Mouse (Mus musculus): ENCODE measurements around the gene Tprn. TPM values are rescaled to one million over a fixed set of nuclear protein-coding genes. Genes with fewer than 3 reads are reported as not detected.

The Tprn gene
- total and polyA plus RNA-seq, 3 experiments = 7.0 to 19.3 (median 13.1) TPM

DNA sequence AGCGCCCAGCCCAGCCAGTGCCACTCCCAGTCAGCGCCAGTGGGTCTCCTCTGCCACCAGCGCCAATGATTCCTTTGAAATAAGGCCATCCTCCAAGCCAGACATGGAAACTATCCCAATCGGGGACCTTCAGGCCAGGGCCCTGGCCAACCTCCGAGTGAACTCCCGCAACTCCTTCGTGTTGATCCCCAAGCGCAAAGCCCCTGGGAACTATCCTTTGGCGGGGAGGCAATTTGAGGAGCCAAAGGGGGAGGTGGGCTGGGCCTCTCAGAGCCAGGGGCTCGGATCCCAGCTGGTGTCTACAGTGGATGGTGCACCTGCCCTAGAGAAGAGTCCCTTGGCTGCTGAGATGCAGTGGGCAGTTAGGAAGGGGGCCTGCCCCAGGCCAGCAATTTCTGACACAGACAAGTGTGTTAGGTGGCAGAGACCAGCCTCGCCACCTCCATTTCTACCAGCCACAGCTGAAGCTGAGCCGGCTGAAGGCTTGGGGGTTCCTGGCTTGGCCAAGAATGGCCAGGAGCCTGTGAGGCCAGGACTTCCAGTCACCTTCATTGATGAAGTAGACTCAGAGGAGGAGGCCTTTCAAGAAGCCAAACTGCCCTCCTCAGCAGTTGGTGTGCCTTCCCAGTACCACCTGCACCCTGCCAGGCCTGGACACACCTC is 1.3 kb downstream of the Tprn start:
- dilution Hi-C loops (cut with MboI; ENCODE audit: extremely low pct_ligation_motif_present, extremely low pct_unique_long_range_greater_than_20kb, low sequenced_read_pairs) (no loop called here), in situ Hi-C loops (cut with MboI; ENCODE audit: low pct_ligation_motif_present, low pct_unique_long_range_greater_than_20kb, low sequenced_read_pairs) (no loop called here)
- Histone ChIP-seq H3K4me3 (replicated peaks in 1 of 3; ENCODE audit: low read depth in 2 of 3, low read length in 2 of 3, poor library complexity in 1 of 3) (peak overlapping the region; percentile 80 to 86 (median 83)), H3K36me3 (replicated peaks in 1 of 2; ENCODE audit: control insufficient read depth in 1 of 2, insufficient read depth in 1 of 2, low read length in 1 of 2) (peaks cover 0 to 16% of the 10 kb centered on the region in 2 experiments), H3K4me2 (ENCODE audit: insufficient read depth, low read depth, poor library complexity, severe bottlenecking) (peak overlapping the region; percentile 48), H3K9me3 (replicated peaks; ENCODE audit: low read length) (no peaks in the 10 kb centered on the region), H3K79me2 (replicated peaks; ENCODE audit: control insufficient read depth, extremely low read depth, insufficient read depth, poor library complexity, severe bottlenecking) (peaks cover 5% of the 10 kb centered on the region; the same call in 1 of the 2 replicates), H3K9ac (ENCODE audit: insufficient read depth, low read depth) (peak overlapping the region; percentile 72; the same call in 1 of the 2 replicates), H3K27me3 (replicated peaks) (no peaks in the 10 kb centered on the region), H3K27ac (ENCODE audit: insufficient read depth, low read depth) (no peak overlapping the region), H3K4me1 (ENCODE audit: control insufficient read depth in 1 of 2, insufficient read depth in 2 of 2) (peaks cover 23 to 60% of the 10 kb centered on the region in 2 experiments)
- DNase-seq (ENCODE audit: extremely low read depth) = no peak
- TF ChIP-seq BHLHE40 (IDR thresholded peaks at IDR 0.05; ENCODE audit: low read depth, low read length) (no peak), TBP (conservative IDR thresholded peaks at IDR 0.05; ENCODE audit: low read depth, low read length) (no peak), MEF2A (IDR thresholded peaks at IDR 0.05; ENCODE audit: borderline replicate concordance, low read depth, low read length) (no peak), NELFE (IDR thresholded peaks at IDR 0.05; ENCODE audit: low read depth, low read length) (no peak), MAX (IDR thresholded peaks at IDR 0.05; ENCODE audit: low read length) (no peak), CHD1 (IDR thresholded peaks at IDR 0.05; ENCODE audit: low read depth, low read length) (no peak), ELF1 (IDR thresholded peaks at IDR 0.05; ENCODE audit: low read depth, low read length) (no peak), E2F4 (IDR thresholded peaks at IDR 0.05; ENCODE audit: insufficient replicate concordance, low read depth, low read length) (no peak)

DNA sequence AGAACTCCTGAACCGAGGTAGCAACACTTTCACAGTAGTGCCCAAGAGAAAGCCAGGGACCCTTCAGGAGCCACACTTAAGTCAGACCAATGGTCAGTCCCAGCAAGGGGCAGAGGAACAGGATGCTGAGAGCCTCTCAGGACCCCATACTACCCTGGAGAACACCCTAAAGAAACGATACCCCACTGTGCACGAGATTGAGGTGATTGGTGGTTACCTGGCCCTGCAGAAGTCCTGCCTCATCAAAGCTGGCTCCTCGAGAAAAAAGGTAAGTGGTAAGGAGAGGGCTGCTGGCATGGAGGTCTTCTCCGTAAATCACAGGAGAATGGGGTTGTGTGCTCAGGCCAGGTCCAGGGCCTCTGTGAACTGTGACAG is 1.9 kb downstream of the Tprn start:
- H3K4me3 ChIP-seq (replicated peaks in 1 of 3; ENCODE audit: low read depth in 2 of 3, low read length in 2 of 3, poor library complexity in 1 of 3) = peak overlapping the region; percentile 16 to 86 (median 80)
- DNase-seq (ENCODE audit: extremely low read depth) = no peak
- dilution Hi-C loops (cut with MboI; ENCODE audit: extremely low pct_ligation_motif_present, extremely low pct_unique_long_range_greater_than_20kb, low sequenced_read_pairs) = no loop called here

DNA sequence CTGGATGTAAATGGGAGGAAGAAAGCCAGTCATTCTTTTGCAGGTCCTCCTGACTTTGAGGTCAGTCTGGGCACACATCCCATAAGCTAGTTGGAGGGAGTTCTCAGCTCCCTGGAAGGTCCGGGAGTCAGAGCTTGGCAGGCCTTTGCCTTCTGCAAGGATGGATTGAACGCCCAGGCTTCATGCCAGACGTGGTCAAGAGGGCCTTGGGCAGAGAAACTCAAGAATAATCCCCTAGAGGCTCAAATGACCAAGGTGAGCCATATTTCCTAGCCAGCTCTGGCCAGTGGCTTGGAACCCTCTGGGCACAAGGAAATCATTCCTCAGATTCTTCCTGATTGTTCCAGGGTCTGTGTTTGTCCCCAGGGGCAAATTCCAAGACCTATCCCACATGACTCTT is 2.4 kb downstream of the Tprn start:
- no peak for TF ChIP-seq CTCF (conservative IDR thresholded peaks at IDR 0.05 in 1 of 2, IDR thresholded peaks at IDR 0.05 in 1 of 2; ENCODE audit: low read depth in 2 of 2, low read length in 2 of 2)
- no peak for TF ChIP-seq MYC (IDR thresholded peaks at IDR 0.05; ENCODE audit: low read depth, low read length)
- no peak for TF ChIP-seq HCFC1 (IDR thresholded peaks at IDR 0.05; ENCODE audit: low read depth, low read length)
- TF ChIP-seq MAFK (IDR thresholded peaks at IDR 0.05; ENCODE audit: insufficient replicate concordance, low read length) = no peak
- TF ChIP-seq ETS1 (conservative IDR thresholded peaks at IDR 0.05; ENCODE audit: low read depth, low read length) = no peak
- no peak for TF ChIP-seq JUN (IDR thresholded peaks at IDR 0.05; ENCODE audit: insufficient read depth, low read depth, low read length)
- no peak for TF ChIP-seq ZC3H11A (IDR thresholded peaks at IDR 0.05; ENCODE audit: low read depth, low read length)
- no peak for TF ChIP-seq RCOR1 (conservative IDR thresholded peaks at IDR 0.05; ENCODE audit: low read depth, low read length)
- no peak for TF ChIP-seq MEF2A (IDR thresholded peaks at IDR 0.05; ENCODE audit: borderline replicate concordance, low read depth, low read length)
- TF ChIP-seq TCF12 (IDR thresholded peaks at IDR 0.05; ENCODE audit: low read depth, low read length) = no peak
- TF ChIP-seq MXI1 (IDR thresholded peaks at IDR 0.05; ENCODE audit: low read depth, low read length) = no peak
- TF ChIP-seq IRF4 (IDR thresholded peaks at IDR 0.05; ENCODE audit: low read depth, low read length) = no peak
- no peak for TF ChIP-seq POLR2A (IDR thresholded peaks at IDR 0.05; ENCODE audit: low read depth, low read length)
- no peak for TF ChIP-seq ELF1 (IDR thresholded peaks at IDR 0.05; ENCODE audit: low read depth, low read length)
- Histone ChIP-seq H3K79me2 (replicated peaks; ENCODE audit: control insufficient read depth, extremely low read depth, insufficient read depth, poor library complexity, severe bottlenecking) (peaks cover 5% of the 10 kb centered on the region; the same call in 1 of the 2 replicates), H3K4me3 (replicated peaks in 1 of 3; ENCODE audit: low read depth in 2 of 3, low read length in 2 of 3, poor library complexity in 1 of 3) (peak overlapping the region in 1 of 3 experiments; percentile 2), H3K9me3 (replicated peaks; ENCODE audit: low read length) (no peaks in the 10 kb centered on the region), H3K27me3 (replicated peaks) (no peaks in the 10 kb centered on the region), H3K9ac (ENCODE audit: insufficient read depth, low read depth) (no peak overlapping the region), H3K27ac (ENCODE audit: insufficient read depth, low read depth) (no peak overlapping the region), H3K36me3 (replicated peaks in 1 of 2; ENCODE audit: control insufficient read depth in 1 of 2, insufficient read depth in 1 of 2, low read length in 1 of 2) (peaks cover 8 to 27% of the 10 kb centered on the region in 2 experiments), H3K4me2 (ENCODE audit: insufficient read depth, low read depth, poor library complexity, severe bottlenecking) (peak overlapping the region; percentile 48), H3K4me1 (ENCODE audit: control insufficient read depth in 1 of 2, insufficient read depth in 2 of 2) (peaks cover 23 to 64% of the 10 kb centered on the region in 2 experiments)
- in situ Hi-C loops (cut with MboI; ENCODE audit: low pct_ligation_motif_present, low pct_unique_long_range_greater_than_20kb, low sequenced_read_pairs) = no loop called here
- dilution Hi-C loops (cut with MboI; ENCODE audit: extremely low pct_ligation_motif_present, extremely low pct_unique_long_range_greater_than_20kb, low sequenced_read_pairs) = no loop called here
- DNase-seq (ENCODE audit: extremely low read depth) = no peak

More for the DNA sequence above, 1.9 kb downstream of the Tprn start:
- TF ChIP-seq RCOR1 (conservative IDR thresholded peaks at IDR 0.05; ENCODE audit: low read depth, low read length) = no peak
- TF ChIP-seq E2F4 (IDR thresholded peaks at IDR 0.05; ENCODE audit: insufficient replicate concordance, low read depth, low read length) = no peak
- TF ChIP-seq NELFE (IDR thresholded peaks at IDR 0.05; ENCODE audit: low read depth, low read length) = no peak
- no peak for TF ChIP-seq POLR2AphosphoS2 (IDR thresholded peaks at IDR 0.05; ENCODE audit: low read depth, low read length)
- TF ChIP-seq GABPA (IDR thresholded peaks at IDR 0.05; ENCODE audit: insufficient replicate concordance, low read depth, low read length) = no peak
- no peak for TF ChIP-seq MAX (IDR thresholded peaks at IDR 0.05; ENCODE audit: low read length)
- no peak for TF ChIP-seq JUND (conservative IDR thresholded peaks at IDR 0.05; ENCODE audit: low read depth, low read length)
- peak overlapping the region; percentile 48 for H3K4me2 ChIP-seq (ENCODE audit: insufficient read depth, low read depth, poor library complexity, severe bottlenecking)
- H3K36me3 ChIP-seq (replicated peaks in 1 of 2; ENCODE audit: control insufficient read depth in 1 of 2, insufficient read depth in 1 of 2, low read length in 1 of 2) = peaks cover 5 to 22% of the 10 kb centered on the region in 2 experiments
- H3K27me3 ChIP-seq (replicated peaks) = no peaks in the 10 kb centered on the region
- peaks cover 23 to 63% of the 10 kb centered on the region in 2 experiments for H3K4me1 ChIP-seq (ENCODE audit: control insufficient read depth in 1 of 2, insufficient read depth in 2 of 2)
- in situ Hi-C loops (cut with MboI; ENCODE audit: low pct_ligation_motif_present, low pct_unique_long_range_greater_than_20kb, low sequenced_read_pairs) = no loop called here
- H3K9ac ChIP-seq (ENCODE audit: insufficient read depth, low read depth) = no peak overlapping the region
- H3K79me2 ChIP-seq (replicated peaks; ENCODE audit: control insufficient read depth, extremely low read depth, insufficient read depth, poor library complexity, severe bottlenecking) = peaks cover 5% of the 10 kb centered on the region; the same call in 1 of the 2 replicates
- H3K9me3 ChIP-seq (replicated peaks; ENCODE audit: low read length) = no peaks in the 10 kb centered on the region
- no peak overlapping the region for H3K27ac ChIP-seq (ENCODE audit: insufficient read depth, low read depth)
